Mouse (Mus musculus) lung, postnatal 0 days (tissue): ENCODE results near the gene Zfp36l1.

Source experiments
- CTCF ChIP-seq: IDR thresholded peaks from 2 replicates; pipeline ENCODE4 v1.5.1; 2016; ENCODE audit warnings: antibody characterized with exemption, mild to moderate bottlenecking
- EP300 ChIP-seq: IDR thresholded peaks from 2 replicates; pipeline ENCODE4 v1.6.1; 2016; ENCODE audit warnings: antibody characterized with exemption, mild to moderate bottlenecking, control low read depth

DNA sequence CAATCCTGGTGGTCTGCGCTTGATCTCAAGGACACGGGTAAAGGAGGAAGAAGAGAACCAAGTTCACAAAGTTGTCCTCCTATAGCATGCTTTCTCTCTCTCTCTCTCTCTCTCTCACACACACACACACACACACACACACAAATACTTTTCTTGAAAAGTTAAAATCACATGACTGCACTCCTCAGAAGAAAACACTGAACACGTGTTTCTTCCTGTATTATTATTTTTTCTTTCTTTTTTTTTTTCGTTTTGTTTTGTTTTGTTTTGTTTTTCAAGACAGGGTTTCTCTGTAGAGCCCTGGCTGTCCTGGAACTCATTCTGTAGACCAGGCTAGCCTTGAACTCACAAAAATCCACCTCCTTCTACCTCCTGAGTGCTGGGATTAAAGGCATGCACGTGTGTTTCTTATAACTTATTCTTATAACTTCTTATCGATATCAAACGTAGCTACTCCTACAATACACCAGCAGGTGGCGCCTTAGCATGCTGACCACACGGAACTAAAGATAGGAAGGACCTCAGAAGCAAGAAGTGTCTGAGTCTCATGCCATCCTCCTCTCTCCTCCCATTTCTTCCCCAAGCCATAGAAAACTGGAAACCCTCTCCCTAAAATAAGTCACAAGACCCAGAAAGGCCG, 41.0 kb upstream of the Zfp36l1 start:
- TF ChIP-seq EP300 (no peak), CTCF (peak; percentile 82)
